Mouse (Mus musculus) MEL (cell line): ENCODE measurements around the gene Plxna4. TPM values are rescaled to one million over a fixed set of nuclear protein-coding genes. Genes with fewer than 3 reads are reported as not detected.

Experiments used
- DNase-seq: peaks from one replicate; pipeline ENCODE4 v3.0.0; 2011; ENCODE audit warnings: low read depth, low spot score
- H3K27ac ChIP-seq: 2 replicates; pipeline ENCODE4 v1.5.1; 2012; ENCODE audit warnings: low read depth, mild to moderate bottlenecking, control low read depth, low read length, moderate library complexity; ENCODE audit not compliant: control insufficient read depth
- H3K27me3 ChIP-seq, 2 experiments: fragments of 150-350 bp in 1 of 2; sonication (generic) in 1 of 2; 2 replicates each; pipeline ENCODE4 v1.6.1; 2012; ENCODE audit warnings: low read length in 2 of 2, mild to moderate bottlenecking in 2 of 2, improper control_type of control experiment in 1 of 2, moderate library complexity in 1 of 2; ENCODE audit not compliant: insufficient read depth in 2 of 2, control insufficient read depth in 1 of 2
- H3K36me3 ChIP-seq, 2 experiments: 2 replicates each; pipeline ENCODE4 v1.6.1; 2012 to 2014; ENCODE audit warnings: low read length in 2 of 2, improper control_type of control experiment in 1 of 2, inconsistent platforms in 1 of 2, mild to moderate bottlenecking in 1 of 2; ENCODE audit not compliant: insufficient read depth in 2 of 2, control insufficient read depth in 1 of 2
- H3K4me1 ChIP-seq, 2 experiments: fragments of 150-350 bp in 1 of 2; sonication (generic) in 1 of 2; 2 replicates each; pipeline ENCODE4 v1.6.1; 2012; ENCODE audit warnings: low read length in 2 of 2, improper control_type of control experiment in 1 of 2, mild to moderate bottlenecking in 1 of 2; ENCODE audit not compliant: insufficient read depth in 2 of 2, control insufficient read depth in 1 of 2
- H3K4me3 ChIP-seq, 2 experiments: fragments of 150-350 bp in 1 of 2; sonication (generic) in 1 of 2; 2 replicates each; pipeline ENCODE4 v1.5.1; 2012; ENCODE audit warnings: low read depth in 2 of 2, low read length in 2 of 2, mild to moderate bottlenecking in 2 of 2, moderate library complexity in 2 of 2, control low read depth in 1 of 2, improper control_type of control experiment in 1 of 2; ENCODE audit not compliant: control insufficient read depth in 1 of 2, insufficient read depth in 1 of 2
- H3K79me2 ChIP-seq: 2 replicates; pipeline ENCODE4 v1.6.1; 2012; ENCODE audit warnings: mild to moderate bottlenecking, low read length, moderate library complexity; ENCODE audit not compliant: control insufficient read depth, poor library complexity, insufficient read depth
- H3K9ac ChIP-seq: 2 replicates; pipeline ENCODE4 v1.6.1; 2012; ENCODE audit warnings: low read depth, mild to moderate bottlenecking, control low read depth, low read length, moderate library complexity; ENCODE audit not compliant: control insufficient read depth, poor library complexity, severe bottlenecking
- H3K9me3 ChIP-seq: fragments of 150-350 bp; sonication (generic); replicated peaks from 2 replicates; pipeline ENCODE4 v1.6.1; 2012; ENCODE audit warnings: mild to moderate bottlenecking, low read length, improper control_type of control experiment, moderate library complexity; ENCODE audit not compliant: insufficient read depth
- BHLHE40 ChIP-seq: IDR thresholded peaks from 2 replicates; pipeline ENCODE4 v1.6.1; 2012; ENCODE audit warnings: low read depth, mild to moderate bottlenecking, inconsistent platforms, low read length, improper control_type of control experiment, borderline replicate concordance
- CHD1 ChIP-seq: IDR thresholded peaks from 2 replicates; pipeline ENCODE4 v1.6.1; 2012; ENCODE audit warnings: low read depth, mild to moderate bottlenecking, inconsistent platforms, low read length, improper control_type of control experiment
- CHD2 ChIP-seq: IDR thresholded peaks from 2 replicates; pipeline ENCODE4 v1.6.1; 2011; ENCODE audit warnings: low read length, improper control_type of control experiment
- E2F4 ChIP-seq: IDR thresholded peaks from 2 replicates; pipeline ENCODE4 v1.6.1; 2011; ENCODE audit warnings: low read depth, low read length, improper control_type of control experiment, borderline replicate concordance
- ELF1 ChIP-seq: IDR thresholded peaks from 2 replicates; pipeline ENCODE4 v1.6.1; 2014; ENCODE audit warnings: low read depth, mild to moderate bottlenecking, inconsistent platforms, low read length, improper control_type of control experiment, moderate library complexity
- ETS1 ChIP-seq: IDR thresholded peaks from 2 replicates; pipeline ENCODE4 v1.6.1; 2012; ENCODE audit warnings: low read depth, mild to moderate bottlenecking, inconsistent platforms, low read length, improper control_type of control experiment, moderate library complexity
- GABPA ChIP-seq: IDR thresholded peaks from 2 replicates; pipeline ENCODE4 v1.6.1; 2012; ENCODE audit warnings: low read depth, mild to moderate bottlenecking, inconsistent platforms, low read length, improper control_type of control experiment, moderate library complexity
- GATA1 ChIP-seq: IDR thresholded peaks from 2 replicates; pipeline ENCODE4 v1.6.1; 2011; ENCODE audit warnings: low read depth, low read length, improper control_type of control experiment
- MAX ChIP-seq: IDR thresholded peaks from 2 replicates; pipeline ENCODE4 v1.6.1; 2011; ENCODE audit warnings: low read length, improper control_type of control experiment
- MAZ ChIP-seq: IDR thresholded peaks from 2 replicates; pipeline ENCODE4 v1.6.1; 2012; ENCODE audit warnings: low read depth, mild to moderate bottlenecking, inconsistent platforms, low read length, improper control_type of control experiment
- MEF2A ChIP-seq: IDR thresholded peaks from 2 replicates; pipeline ENCODE4 v1.6.1; 2014; ENCODE audit warnings: low read depth, mild to moderate bottlenecking, inconsistent platforms, low read length, improper control_type of control experiment; ENCODE audit not compliant: poor library complexity, insufficient replicate concordance, severe bottlenecking; ENCODE audit errors: extremely low read depth
- MXI1 ChIP-seq: IDR thresholded peaks from 2 replicates; pipeline ENCODE4 v1.6.1; 2011; ENCODE audit warnings: mild to moderate bottlenecking, low read depth, low read length, improper control_type of control experiment
- MYC ChIP-seq: IDR thresholded peaks from 2 replicates; pipeline ENCODE4 v1.6.1; 2011; ENCODE audit warnings: low read depth, mild to moderate bottlenecking, low read length, improper control_type of control experiment, moderate library complexity
- NELFE ChIP-seq: IDR thresholded peaks from 2 replicates; pipeline ENCODE4 v1.6.1; 2011; ENCODE audit warnings: low read depth, low read length, improper control_type of control experiment
- NRF1 ChIP-seq: IDR thresholded peaks from 2 replicates; pipeline ENCODE4 v1.6.1; 2014; ENCODE audit warnings: low read depth, mild to moderate bottlenecking, inconsistent platforms, low read length, improper control_type of control experiment, moderate library complexity; ENCODE audit not compliant: poor library complexity, insufficient read depth, severe bottlenecking
- POLR2A ChIP-seq, 2 experiments: IDR thresholded peaks; 2 replicates each; pipeline ENCODE4 v1.6.1; 2011 to 2012; ENCODE audit warnings: low read length in 2 of 2, mild to moderate bottlenecking in 2 of 2, control low read depth in 1 of 2, improper control_type of control experiment in 1 of 2, low read depth in 1 of 2, moderate library complexity in 1 of 2; ENCODE audit not compliant: control insufficient read depth in 1 of 2, insufficient read depth in 1 of 2, poor library complexity in 1 of 2
- POLR2AphosphoS2 ChIP-seq: IDR thresholded peaks from 2 replicates; pipeline ENCODE4 v1.6.1; 2011; ENCODE audit warnings: low read length, improper control_type of control experiment
- POLR2AphosphoS5 ChIP-seq: IDR thresholded peaks from 2 replicates; pipeline ENCODE4 v1.6.1; 2012; ENCODE audit warnings: low read depth, borderline replicate concordance, mild to moderate bottlenecking, inconsistent platforms, low read length, moderate library complexity, mixed read lengths
- RAD21 ChIP-seq: IDR thresholded peaks from 2 replicates; pipeline ENCODE4 v1.6.1; 2011; ENCODE audit warnings: mild to moderate bottlenecking, low read depth, low read length, improper control_type of control experiment
- RCOR1 ChIP-seq: IDR thresholded peaks from 2 replicates; pipeline ENCODE4 v1.6.1; 2012; ENCODE audit warnings: low read depth, mild to moderate bottlenecking, inconsistent platforms, low read length, improper control_type of control experiment
- SMC3 ChIP-seq: IDR thresholded peaks from 2 replicates; pipeline ENCODE4 v1.6.1; 2011; ENCODE audit warnings: low read depth, low read length, improper control_type of control experiment
- UBTF ChIP-seq: IDR thresholded peaks from 2 replicates; pipeline ENCODE4 v1.6.1; 2012; ENCODE audit warnings: low read depth, mild to moderate bottlenecking, inconsistent platforms, low read length, improper control_type of control experiment, moderate library complexity, borderline replicate concordance; ENCODE audit not compliant: insufficient read depth
- USF1 ChIP-seq: IDR thresholded peaks from 2 replicates; pipeline ENCODE4 v1.6.1; 2014; ENCODE audit warnings: low read depth, mild to moderate bottlenecking, inconsistent platforms, low read length, improper control_type of control experiment, moderate library complexity
- USF2 ChIP-seq, 2 experiments: IDR thresholded peaks; 2 replicates each; pipeline ENCODE4 v1.6.1; 2011 to 2012; ENCODE audit warnings: improper control_type of control experiment in 2 of 2, low read length in 2 of 2, borderline replicate concordance in 1 of 2, inconsistent platforms in 1 of 2, low read depth in 1 of 2, mild to moderate bottlenecking in 1 of 2; ENCODE audit not compliant: insufficient read depth in 1 of 2
- ZC3H11A ChIP-seq: IDR thresholded peaks from 2 replicates; pipeline ENCODE4 v1.6.1; 2012; ENCODE audit warnings: low read depth, mild to moderate bottlenecking, inconsistent platforms, low read length, improper control_type of control experiment
- ZKSCAN1 ChIP-seq: IDR thresholded peaks from 2 replicates; pipeline ENCODE4 v1.6.1; 2012; ENCODE audit warnings: low read depth, mild to moderate bottlenecking, inconsistent platforms, low read length, improper control_type of control experiment, moderate library complexity
- ZNF384 ChIP-seq: IDR thresholded peaks from 2 replicates; pipeline ENCODE4 v1.6.1; 2012; ENCODE audit warnings: low read depth, mild to moderate bottlenecking, inconsistent platforms, low read length, improper control_type of control experiment
- polyA plus RNA-seq, 2 experiments: library from polyadenylated mRNA; stranded (reverse) in 1 of 2; unstranded in 1 of 2; fragments of >175 nt in 1 of 2; fragments of >200 nt in 1 of 2; gene quantifications; 2 replicates each; pipeline versions ENCODE4 v1.2.1 to v1.2.4; 2012; ENCODE audit warnings: low replicate concordance in 2 of 2, low read depth in 1 of 2; ENCODE audit not compliant: insufficient read length in 2 of 2, insufficient read depth in 1 of 2, missing spikeins in 1 of 2
- total RNA-seq: library from RNA; depleted of rRNA; stranded (reverse); fragments of 300-350 nt; gene quantifications from 2 replicates; pipeline ENCODE4 v1.2.3, GENCODE M21; 2012

The Plxna4 gene
- total and polyA plus RNA-seq, 3 experiments, result 0.01 TPM; not detected in 2

GRCm38 (mm10) chr6:32496109-32496508 lies 91.9 kb downstream of the Plxna4 start:
- no peak for DNase-seq
- Histone ChIP-seq H3K4me3 (no peak overlapping the region), H3K79me2 (no peaks in the 10 kb centered on the region), H3K27ac (no peak overlapping the region), H3K9ac (no peak overlapping the region), H3K27me3 (no peaks in the 10 kb centered on the region), H3K4me1 (no peaks in the 10 kb centered on the region), H3K36me3 (no peaks in the 10 kb centered on the region), H3K9me3 (no peaks in the 10 kb centered on the region)
- TF ChIP-seq SMC3 (no peak), NRF1 (no peak), CHD1 (no peak), ELF1 (no peak), POLR2A (IDR thresholded peaks at IDR 0.05; ENCODE audit: control insufficient read depth in 1 of 2, insufficient read depth in 1 of 2, low read depth in 1 of 2, low read length in 2 of 2, poor library complexity in 1 of 2) (no peak), MXI1 (no peak), E2F4 (no peak), ZKSCAN1 (no peak), MYC (no peak), RCOR1 (no peak), POLR2AphosphoS2 (no peak), CHD2 (no peak), GATA1 (no peak), ZNF384 (no peak), MEF2A (no peak), BHLHE40 (no peak), RAD21 (no peak), GABPA (no peak), MAZ (no peak)

GRCm38 (mm10) chr6:32495532-32495931 lies 92.5 kb downstream of the Plxna4 start:
- TF ChIP-seq MEF2A (no peak), USF2 (IDR thresholded peaks at IDR 0.05; ENCODE audit: borderline replicate concordance in 1 of 2, insufficient read depth in 1 of 2, low read depth in 1 of 2, low read length in 2 of 2) (no peak), ZNF384 (no peak), NELFE (no peak), MAZ (no peak), GABPA (no peak), MAX (no peak), ZC3H11A (no peak), POLR2AphosphoS5 (no peak), ETS1 (no peak), CHD2 (no peak), UBTF (no peak), USF1 (no peak)
- no peak overlapping the region for H3K4me3 ChIP-seq
- no peak for DNase-seq
- H3K36me3 ChIP-seq, result no peaks in the 10 kb centered on the region
- H3K9me3 ChIP-seq, result no peaks in the 10 kb centered on the region
- H3K27me3 ChIP-seq, result no peaks in the 10 kb centered on the region
- no peaks in the 10 kb centered on the region for H3K4me1 ChIP-seq
- no peak overlapping the region for H3K27ac ChIP-seq
- no peak overlapping the region for H3K9ac ChIP-seq
- H3K79me2 ChIP-seq, result no peaks in the 10 kb centered on the region
